Mouse (Mus musculus): ENCODE measurements around the gene Dlgap3. TPM values are rescaled to one million over a fixed set of nuclear protein-coding genes. Genes with fewer than 3 reads are reported as not detected.
A peak's percentile ranks its signal among the peaks of the same experiment; 100 is the strongest.

The Dlgap3 gene
- total and polyA plus RNA-seq, 2 experiments: 0.06 TPM; not detected in 1

DNA sequence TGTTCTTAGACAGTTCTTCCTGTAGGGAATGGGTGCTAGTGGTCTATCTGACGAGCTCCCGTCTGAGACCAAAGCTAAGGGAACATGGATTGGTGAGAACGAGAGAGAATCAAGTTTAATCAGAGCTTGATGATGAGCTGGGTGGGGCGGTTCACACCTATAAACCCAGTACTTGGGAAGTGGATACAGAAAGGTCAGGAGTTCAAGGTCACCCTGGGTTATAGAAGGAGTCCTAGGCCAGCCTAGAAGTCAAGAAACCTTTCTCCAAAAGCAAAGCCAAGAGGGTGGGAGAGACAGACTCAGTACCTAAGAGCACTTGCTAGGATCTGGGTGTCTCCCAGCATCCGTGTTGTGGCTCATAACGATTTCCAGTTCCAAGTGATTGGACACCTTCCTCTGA lies 21.9 kb downstream of the Dlgap3 start:
- Histone ChIP-seq H3K4me1 (ENCODE audit: control insufficient read depth, insufficient read depth, low read length) (no peaks in the 10 kb centered on the region), H3K27ac (replicated peaks; ENCODE audit: insufficient read depth, low read depth, low read length) (no peak overlapping the region), H3K27me3 (ENCODE audit: control insufficient read depth, insufficient read depth, low read length) (no peaks in the 10 kb centered on the region), H3K79me2 (ENCODE audit: control insufficient read depth, insufficient read depth, low read length) (no peaks in the 10 kb centered on the region), H3K36me3 (ENCODE audit: control insufficient read depth, insufficient read depth, low read length) (no peaks in the 10 kb centered on the region), H3K9ac (ENCODE audit: low read depth, low read length) (no peak overlapping the region), H3K4me3 (ENCODE audit: insufficient read depth, low read depth, low read length) (no peak overlapping the region)
- 83% methylated on average over 6 of the region's 6 CpGs for WGBS
- DNase-seq (ENCODE audit: extremely low read depth, low read depth, low spot score): no peak
- TF ChIP-seq CTCF (IDR thresholded peaks at IDR 0.05; ENCODE audit: low read depth, low read length) (no peak), POLR2A (IDR thresholded peaks at IDR 0.05; ENCODE audit: extremely low read depth, insufficient read depth, low read length) (no peak)

DNA sequence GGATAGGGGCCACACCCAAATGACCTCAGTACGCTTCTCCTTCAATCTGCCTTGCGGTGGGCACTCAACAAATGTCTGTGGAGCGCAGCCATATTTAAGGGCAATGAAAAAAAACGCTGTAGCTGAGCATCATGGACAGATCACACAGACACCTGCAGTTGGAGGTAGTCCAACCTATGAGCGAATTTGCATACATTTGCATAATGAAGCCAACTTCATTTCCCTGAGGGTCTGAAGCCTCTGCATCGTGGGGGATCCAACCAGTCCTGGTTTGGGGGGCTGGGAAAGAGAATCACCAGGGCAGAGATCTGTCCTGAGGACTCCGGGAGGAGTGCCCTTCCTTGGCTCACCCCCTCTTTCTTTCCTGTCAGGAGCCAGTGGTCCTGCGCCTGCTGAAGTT lies 23.7 kb downstream of the Dlgap3 start:
- no peaks in the 10 kb centered on the region for H3K36me3 ChIP-seq (ENCODE audit: control insufficient read depth, insufficient read depth, low read length)
- H3K4me3 ChIP-seq (ENCODE audit: insufficient read depth, low read depth, low read length): no peak overlapping the region
- H3K9ac ChIP-seq (ENCODE audit: low read depth, low read length): no peak overlapping the region
- H3K4me1 ChIP-seq (ENCODE audit: control insufficient read depth, insufficient read depth, low read length): no peaks in the 10 kb centered on the region
- WGBS: 74% methylated on average over 8 of the region's 8 CpGs
- H3K27me3 ChIP-seq (ENCODE audit: control insufficient read depth, insufficient read depth, low read length): no peaks in the 10 kb centered on the region
- no peak overlapping the region for H3K27ac ChIP-seq (replicated peaks; ENCODE audit: insufficient read depth, low read depth, low read length)
- DNase-seq (ENCODE audit: extremely low read depth, low read depth, low spot score): no peak
- TF ChIP-seq POLR2A (IDR thresholded peaks at IDR 0.05; ENCODE audit: extremely low read depth, insufficient read depth, low read length) (no peak), CTCF (IDR thresholded peaks at IDR 0.05; ENCODE audit: low read depth, low read length) (no peak)
- no peaks in the 10 kb centered on the region for H3K79me2 ChIP-seq (ENCODE audit: control insufficient read depth, insufficient read depth, low read length)

DNA sequence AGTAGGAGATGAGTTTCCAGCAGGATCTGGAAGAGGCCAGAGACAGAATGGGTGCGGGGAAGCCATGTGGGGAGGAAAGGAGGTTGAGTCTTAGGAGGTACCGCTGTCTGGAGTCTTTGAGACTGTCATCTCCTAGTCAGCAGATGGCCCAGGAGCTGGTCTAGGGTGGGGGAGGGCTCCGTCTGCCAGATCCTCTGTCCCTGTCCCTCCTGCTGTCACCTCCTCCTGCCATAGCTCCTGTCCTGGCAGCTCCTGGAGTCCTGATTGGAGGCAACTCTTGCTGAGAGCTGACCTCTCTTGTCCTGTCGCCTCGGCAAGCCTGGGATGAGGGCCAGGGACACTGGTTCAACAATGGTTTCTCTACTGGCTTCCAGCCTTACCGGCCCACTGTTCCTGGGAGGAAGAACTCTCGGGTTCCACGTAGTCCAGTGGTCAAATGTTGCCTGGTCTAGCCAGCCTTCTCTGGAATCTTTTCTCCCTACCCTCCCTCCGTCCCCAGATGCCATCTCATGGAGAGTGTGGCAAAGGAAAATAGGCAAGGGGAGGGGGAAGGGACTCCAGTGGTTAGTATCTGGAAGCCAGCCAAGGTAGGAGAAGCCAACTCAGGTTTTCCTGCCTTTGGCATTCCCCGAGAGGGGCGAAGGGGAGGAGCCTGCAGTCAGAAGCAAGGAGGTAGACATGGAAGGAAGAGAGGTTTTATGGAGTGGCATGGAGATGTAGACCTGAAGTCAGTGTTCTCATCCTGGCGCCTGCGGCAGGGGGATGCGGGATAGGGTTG lies 24.6 kb downstream of the Dlgap3 start:
- TF ChIP-seq CTCF (IDR thresholded peaks at IDR 0.05; ENCODE audit: low read depth, low read length) (no peak), POLR2A (IDR thresholded peaks at IDR 0.05; ENCODE audit: extremely low read depth, insufficient read depth, low read length) (no peak)
- H3K9ac ChIP-seq (ENCODE audit: low read depth, low read length): no peak overlapping the region
- H3K27ac ChIP-seq (replicated peaks; ENCODE audit: insufficient read depth, low read depth, low read length): no peak overlapping the region
- 75% methylated on average over 14 of the region's 14 CpGs for WGBS
- H3K27me3 ChIP-seq (ENCODE audit: control insufficient read depth, insufficient read depth, low read length): no peaks in the 10 kb centered on the region
- H3K79me2 ChIP-seq (ENCODE audit: control insufficient read depth, insufficient read depth, low read length): no peaks in the 10 kb centered on the region
- H3K4me3 ChIP-seq (ENCODE audit: insufficient read depth, low read depth, low read length): no peak overlapping the region
- no peaks in the 10 kb centered on the region for H3K36me3 ChIP-seq (ENCODE audit: control insufficient read depth, insufficient read depth, low read length)
- no peaks in the 10 kb centered on the region for H3K4me1 ChIP-seq (ENCODE audit: control insufficient read depth, insufficient read depth, low read length)
- no peak for DNase-seq (ENCODE audit: extremely low read depth, low read depth, low spot score)

DNA sequence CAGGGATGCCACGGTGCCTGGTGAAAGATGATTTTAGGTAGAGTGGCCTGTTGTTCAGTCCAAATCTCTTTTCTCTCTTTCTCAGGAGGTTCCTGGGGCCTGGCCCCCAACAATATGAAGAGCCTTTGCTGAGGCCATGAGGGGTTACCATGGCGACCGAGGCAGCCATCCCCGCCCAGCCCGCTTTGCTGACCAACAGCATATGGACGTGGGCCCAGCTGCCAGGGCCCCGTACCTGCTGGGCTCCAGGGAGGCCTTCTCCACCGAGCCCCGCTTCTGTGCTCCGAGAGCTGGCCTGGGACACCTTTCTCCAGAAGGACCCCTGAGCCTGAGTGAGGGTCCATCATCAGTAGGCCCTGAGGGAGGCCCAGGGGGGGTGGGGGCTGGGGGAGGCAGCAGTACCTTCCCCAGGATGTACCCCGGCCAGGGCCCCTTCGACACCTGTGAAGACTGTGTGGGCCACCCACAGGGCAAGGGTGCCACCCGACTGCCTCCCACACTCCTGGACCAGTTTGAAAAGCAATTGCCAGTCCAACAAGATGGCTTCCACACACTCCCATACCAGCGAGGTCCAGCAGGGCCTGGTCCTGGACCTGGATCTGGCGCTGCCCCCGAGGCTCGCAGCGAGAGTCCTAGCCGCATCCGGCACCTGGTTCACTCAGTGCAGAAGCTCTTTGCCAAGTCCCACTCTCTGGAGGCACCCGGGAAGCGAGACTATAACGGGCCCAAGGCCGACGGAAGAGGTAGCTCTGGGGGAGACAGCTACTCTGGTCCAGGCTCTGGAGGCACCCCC lies 25.7 kb downstream of the Dlgap3 start:
- no peak for DNase-seq (ENCODE audit: extremely low read depth, low read depth, low spot score)
- TF ChIP-seq CTCF (IDR thresholded peaks at IDR 0.05; ENCODE audit: low read depth, low read length) (no peak), POLR2A (IDR thresholded peaks at IDR 0.05; ENCODE audit: extremely low read depth, insufficient read depth, low read length) (no peak)
- Histone ChIP-seq H3K4me1 (ENCODE audit: control insufficient read depth, insufficient read depth, low read length) (no peaks in the 10 kb centered on the region), H3K36me3 (ENCODE audit: control insufficient read depth, insufficient read depth, low read length) (no peaks in the 10 kb centered on the region), H3K27me3 (ENCODE audit: control insufficient read depth, insufficient read depth, low read length) (no peaks in the 10 kb centered on the region), H3K27ac (replicated peaks; ENCODE audit: insufficient read depth, low read depth, low read length) (no peak overlapping the region), H3K79me2 (ENCODE audit: control insufficient read depth, insufficient read depth, low read length) (no peaks in the 10 kb centered on the region), H3K9ac (ENCODE audit: low read depth, low read length) (no peak overlapping the region), H3K4me3 (ENCODE audit: insufficient read depth, low read depth, low read length) (no peak overlapping the region)
- WGBS: 89% methylated on average over 25 of the region's 25 CpGs

DNA sequence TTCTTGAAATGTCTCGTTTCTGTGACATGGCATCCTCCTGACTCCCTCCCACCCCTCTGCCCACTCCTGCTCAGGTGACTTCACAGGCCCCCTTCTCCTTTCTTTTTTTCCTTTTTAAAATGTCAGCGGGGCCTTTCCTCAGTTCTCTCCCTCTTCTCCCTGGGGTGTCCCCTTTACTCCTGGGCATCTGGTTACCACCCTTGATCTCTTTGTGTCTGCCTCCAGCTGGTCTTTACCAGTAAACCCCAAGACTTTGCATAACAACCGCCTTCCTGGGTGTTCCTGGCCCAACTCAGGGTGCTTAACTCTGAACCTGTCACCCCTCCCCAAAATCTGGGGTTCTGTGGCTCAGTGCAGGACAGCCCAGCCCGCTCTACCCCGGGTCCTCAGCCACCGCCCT lies 29.6 kb downstream of the Dlgap3 start:
- no peak overlapping the region for H3K9ac ChIP-seq (ENCODE audit: low read depth, low read length)
- H3K27me3 ChIP-seq (ENCODE audit: control insufficient read depth, insufficient read depth, low read length): no peaks in the 10 kb centered on the region
- H3K4me3 ChIP-seq (ENCODE audit: insufficient read depth, low read depth, low read length): no peak overlapping the region
- no peaks in the 10 kb centered on the region for H3K36me3 ChIP-seq (ENCODE audit: control insufficient read depth, insufficient read depth, low read length)
- 62% methylated on average over 6 of the region's 6 CpGs for WGBS
- no peak overlapping the region for H3K27ac ChIP-seq (replicated peaks; ENCODE audit: insufficient read depth, low read depth, low read length)
- no peaks in the 10 kb centered on the region for H3K79me2 ChIP-seq (ENCODE audit: control insufficient read depth, insufficient read depth, low read length)
- DNase-seq (ENCODE audit: extremely low read depth, low read depth, low spot score): no peak
- H3K4me1 ChIP-seq (ENCODE audit: control insufficient read depth, insufficient read depth, low read length): no peaks in the 10 kb centered on the region
- no peak for TF ChIP-seq CTCF (IDR thresholded peaks at IDR 0.05; ENCODE audit: low read depth, low read length)
- TF ChIP-seq POLR2A (IDR thresholded peaks at IDR 0.05; ENCODE audit: extremely low read depth, insufficient read depth, low read length): no peak

DNA sequence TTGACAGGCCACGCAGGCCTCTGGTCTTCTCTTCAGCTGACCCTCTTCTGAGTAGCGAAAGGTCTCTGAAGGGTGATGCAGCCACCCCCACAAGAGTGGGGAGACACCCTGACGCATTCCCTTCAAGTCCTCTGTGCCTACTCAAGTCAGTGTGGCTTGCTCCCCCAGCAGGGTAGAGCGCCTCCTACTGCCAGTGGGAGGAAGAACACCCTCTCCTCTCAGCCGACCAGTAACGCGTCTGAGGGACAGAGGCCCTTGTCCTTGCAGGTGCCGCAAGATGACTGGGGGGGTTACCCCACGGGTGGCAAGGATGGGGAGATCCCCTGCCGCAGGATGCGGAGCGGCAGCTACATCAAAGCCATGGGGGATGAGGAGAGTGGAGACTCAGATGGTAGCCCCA lies 30.4 kb downstream of the Dlgap3 start:
- H3K27me3 ChIP-seq (ENCODE audit: control insufficient read depth, insufficient read depth, low read length): no peaks in the 10 kb centered on the region
- no peaks in the 10 kb centered on the region for H3K36me3 ChIP-seq (ENCODE audit: control insufficient read depth, insufficient read depth, low read length)
- no peak overlapping the region for H3K9ac ChIP-seq (ENCODE audit: low read depth, low read length)
- H3K27ac ChIP-seq (replicated peaks; ENCODE audit: insufficient read depth, low read depth, low read length): no peak overlapping the region
- no peak overlapping the region for H3K4me3 ChIP-seq (ENCODE audit: insufficient read depth, low read depth, low read length)
- no peaks in the 10 kb centered on the region for H3K79me2 ChIP-seq (ENCODE audit: control insufficient read depth, insufficient read depth, low read length)
- 66% methylated on average over 12 of the region's 12 CpGs for WGBS
- no peaks in the 10 kb centered on the region for H3K4me1 ChIP-seq (ENCODE audit: control insufficient read depth, insufficient read depth, low read length)
- TF ChIP-seq POLR2A (IDR thresholded peaks at IDR 0.05; ENCODE audit: extremely low read depth, insufficient read depth, low read length) (no peak), CTCF (IDR thresholded peaks at IDR 0.05; ENCODE audit: low read depth, low read length) (peak; percentile 45)
- no peak for DNase-seq (ENCODE audit: extremely low read depth, low read depth, low spot score)
